Mouse (Mus musculus) liver, postnatal 0 days (tissue): ENCODE measurements at regions not wholly inside any gene's neighbourhood (a gene's known extent, or its start where the extent isn't known, plus 50 kb on each side); places are given as distances from the start of the nearest gene placed in this dataset.

Experiments used
- CTCF ChIP-seq: sonication (generic); IDR thresholded peaks from 2 replicates; pipeline ENCODE4 v1.5.1; 2016; ENCODE audit warnings: antibody characterized with exemption, low read depth
- EP300 ChIP-seq: IDR thresholded peaks from 2 replicates; pipeline ENCODE4 v1.6.1; 2016; ENCODE audit warnings: antibody characterized with exemption, low read depth, mild to moderate bottlenecking

DNA sequence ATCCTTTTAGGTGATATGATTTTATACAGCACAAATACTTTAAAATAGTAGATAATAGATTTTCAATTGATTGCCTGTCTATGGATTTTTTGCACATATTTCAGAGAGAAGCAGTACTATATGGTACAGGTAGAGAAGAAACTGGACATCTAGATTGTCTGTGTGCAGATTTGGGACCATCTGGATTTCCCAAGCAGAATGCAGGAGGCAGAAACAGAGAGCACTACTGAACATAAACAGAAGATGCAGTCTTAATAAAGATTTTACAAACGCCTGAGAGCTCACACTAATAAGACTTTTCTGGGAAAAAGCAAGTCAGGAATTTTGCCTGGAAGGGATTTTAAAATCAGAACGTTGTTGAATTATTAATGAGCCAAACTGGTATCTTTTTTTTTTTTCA is 432.9 kb downstream of the Col11a1 start:
- TF ChIP-seq CTCF = no peak
- TF ChIP-seq EP300 = no peak
